Mouse (Mus musculus) layer of hippocampus, adult 8-10 months (tissue): ENCODE measurements at regions not wholly inside any gene's neighbourhood (a gene's known extent, or its start where the extent isn't known, plus 50 kb on each side); places are given as distances from the start of the nearest gene placed in this dataset.

Experiments used
- DNase-seq, 2 experiments: peaks; one replicate each; pipeline ENCODE4 v3.0.0; 2022; ENCODE audit warnings: low spot score in 2 of 2

- no peak for DNase-seq
These were observed 51.1 kb upstream of the Adra1b start for GRCm38 (mm10) chr11:43952151-43952550.

DNA sequence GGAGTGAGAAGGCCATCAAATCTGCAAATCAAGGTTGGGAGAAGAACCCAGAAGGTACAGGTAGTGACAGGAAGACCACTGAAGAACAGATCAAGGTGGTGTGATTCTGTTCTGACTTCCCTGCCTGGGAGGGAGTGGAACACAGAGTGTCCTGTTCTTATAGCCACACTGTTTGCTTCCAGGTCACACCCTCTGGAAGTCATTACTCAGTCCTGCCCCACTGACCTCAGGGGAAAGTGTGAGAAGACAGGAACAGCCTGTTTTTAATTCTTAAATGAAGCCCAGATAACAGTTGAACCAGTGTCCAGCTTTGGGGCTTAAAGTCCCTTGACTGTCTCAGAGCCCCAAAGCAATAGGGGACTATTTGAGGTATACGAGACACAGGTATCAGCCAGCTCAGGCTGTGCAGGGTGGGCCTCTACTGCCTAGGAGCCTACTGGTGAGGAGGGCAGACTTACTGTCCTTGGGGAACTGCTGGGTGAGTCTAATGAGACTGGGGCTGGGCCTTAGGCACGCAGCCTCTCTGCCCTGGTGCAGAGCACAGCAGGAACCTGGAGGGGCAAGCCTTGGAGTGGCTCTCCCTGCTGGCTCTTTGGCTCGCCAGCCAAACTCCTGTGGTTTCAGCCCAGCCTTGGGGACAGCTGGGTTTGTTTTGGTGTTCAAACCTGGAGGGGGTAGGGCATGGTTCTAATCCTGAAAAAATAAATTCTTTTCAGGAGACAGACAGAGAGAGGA is 57.4 kb upstream of the Adra1b start:
- DNase-seq, result no peak

DNA sequence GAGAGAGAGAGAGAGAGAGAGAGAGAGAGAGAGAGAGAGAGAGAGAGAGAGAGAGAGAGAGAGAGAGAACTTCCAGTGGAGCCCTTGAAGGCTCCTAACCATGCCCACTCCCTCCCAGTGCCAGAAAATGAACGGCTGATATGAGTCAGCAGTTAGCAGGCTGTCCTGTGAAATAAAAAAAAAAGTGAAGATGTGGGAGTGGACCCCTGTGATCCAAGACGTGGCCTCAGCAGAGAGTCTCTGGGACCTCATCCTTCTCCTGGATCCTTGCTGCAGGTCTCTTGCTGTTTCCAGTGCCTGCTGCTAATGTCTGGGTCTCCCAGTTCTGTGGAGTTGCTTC is 57.9 kb upstream of the Adra1b start:
- no peak for DNase-seq

DNA sequence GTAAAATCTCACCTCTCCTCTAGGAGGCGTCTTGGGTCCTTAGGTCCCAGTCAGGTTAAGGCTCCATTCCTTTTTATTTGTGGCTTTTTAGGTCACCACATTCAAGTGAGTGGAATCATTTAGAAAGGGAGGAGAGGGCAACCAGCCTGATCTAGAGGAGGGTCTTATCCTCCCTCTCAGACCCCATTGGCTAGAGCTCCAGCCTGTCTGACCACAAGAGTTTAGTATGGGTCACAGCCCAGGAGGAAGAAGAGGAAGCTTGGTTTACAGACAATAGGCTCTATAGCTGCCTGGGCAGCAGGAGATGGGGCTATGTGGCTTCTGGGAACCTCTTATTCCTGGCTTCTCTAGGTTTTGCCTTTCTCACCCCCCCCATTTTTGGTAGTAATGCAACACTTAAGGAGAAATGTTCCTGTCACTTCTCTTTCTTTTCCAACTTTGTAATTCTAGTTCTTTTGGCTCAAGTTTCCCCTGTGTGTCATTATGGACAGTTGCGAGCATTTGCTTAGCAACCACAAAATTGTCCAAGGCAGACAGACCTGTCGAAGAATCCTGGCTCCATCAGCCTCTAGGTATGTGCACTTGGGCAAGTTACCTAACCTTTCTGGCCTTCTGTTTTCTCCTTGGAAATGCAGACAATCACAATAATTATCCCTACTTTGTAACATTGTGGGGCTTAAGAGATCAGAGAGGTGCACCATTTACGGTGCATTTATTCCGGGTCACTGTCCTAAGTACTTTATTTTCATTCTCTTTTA is 59.5 kb upstream of the Adra1b start:
- DNase-seq, result no peak

DNA sequence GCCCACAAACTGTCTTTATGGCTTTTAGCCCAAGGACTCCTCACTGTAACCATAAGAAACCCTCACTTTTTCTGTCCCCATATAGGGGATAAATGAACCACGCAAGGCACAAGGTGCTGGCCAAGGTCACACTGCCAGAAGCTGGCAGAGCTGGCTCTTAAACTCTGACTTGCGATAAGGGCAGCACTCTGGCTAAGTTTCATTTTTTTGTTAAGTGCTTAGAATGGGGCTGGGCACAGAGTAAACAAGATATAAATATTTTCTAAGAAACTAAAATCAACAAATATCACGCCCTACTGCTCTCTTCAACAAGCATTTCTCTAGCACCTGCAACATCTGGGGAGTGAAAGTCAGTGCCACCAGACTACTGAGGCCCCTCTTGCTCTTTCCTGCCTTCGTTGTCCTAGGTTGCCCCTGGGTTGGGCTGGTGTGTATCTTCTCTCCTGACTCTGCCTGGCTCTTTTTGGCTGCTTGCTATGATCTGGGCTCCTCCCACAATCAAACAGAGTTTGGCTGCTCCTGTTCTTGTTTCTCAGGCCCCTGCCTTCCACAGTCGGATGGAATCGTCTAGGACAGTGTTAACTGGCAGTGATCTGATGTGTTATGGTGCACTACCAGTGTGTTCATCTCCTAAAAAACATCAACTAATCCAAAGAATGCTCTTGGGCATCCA is 60.5 kb upstream of the Adra1b start:
- DNase-seq, result no peak

- DNase-seq, result no peak
These were observed 66.8 kb upstream of the Adra1b start for GRCm38 (mm10) chr11:43967764-43968163.

DNA sequence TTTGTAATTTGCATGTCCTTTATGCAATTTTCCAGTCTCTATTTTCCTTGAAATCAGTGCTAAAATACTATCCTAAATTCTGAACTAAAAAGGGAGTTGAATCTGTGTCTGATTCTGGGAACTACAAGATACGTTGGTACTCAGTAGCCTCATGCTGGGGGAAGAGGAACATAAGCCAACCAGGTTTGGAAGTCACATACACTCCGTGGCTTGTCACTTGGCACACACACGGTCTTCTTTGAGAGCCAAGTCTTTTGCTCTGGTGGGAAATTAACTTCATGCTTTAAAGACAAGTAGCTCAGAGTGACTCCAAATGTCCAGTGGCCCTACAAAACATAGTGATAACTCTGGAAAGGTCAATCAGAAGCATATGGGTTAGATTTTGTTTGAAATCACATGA is 70.9 kb upstream of the Adra1b start:
- no peak for DNase-seq

- DNase-seq, result no peak
These were observed 75.0 kb upstream of the Adra1b start for GRCm38 (mm10) chr11:43976024-43976423.

DNA sequence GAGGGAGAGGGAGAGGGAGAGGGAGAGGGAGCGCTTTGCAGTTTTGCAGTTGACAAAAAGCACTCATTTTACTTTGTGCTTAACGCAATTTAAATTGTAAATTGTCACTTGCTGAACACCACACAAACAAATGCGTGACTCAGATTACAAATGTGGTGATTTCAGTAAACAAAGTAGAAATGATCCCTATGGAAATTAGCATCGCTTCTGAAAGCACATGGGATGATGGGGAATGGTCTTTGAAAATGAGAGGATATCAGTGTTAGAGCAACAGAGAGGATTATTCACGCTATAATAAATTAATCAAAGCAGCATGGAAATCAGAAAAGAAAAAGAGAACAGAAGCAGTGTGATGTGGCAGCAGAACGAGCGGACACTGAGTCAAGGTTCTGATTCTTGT is 78.4 kb upstream of the Adra1b start:
- DNase-seq, result no peak

GRCm38 (mm10) chr11:43980444-43980843 is 79.4 kb upstream of the Adra1b start:
- DNase-seq, result no peak

DNA sequence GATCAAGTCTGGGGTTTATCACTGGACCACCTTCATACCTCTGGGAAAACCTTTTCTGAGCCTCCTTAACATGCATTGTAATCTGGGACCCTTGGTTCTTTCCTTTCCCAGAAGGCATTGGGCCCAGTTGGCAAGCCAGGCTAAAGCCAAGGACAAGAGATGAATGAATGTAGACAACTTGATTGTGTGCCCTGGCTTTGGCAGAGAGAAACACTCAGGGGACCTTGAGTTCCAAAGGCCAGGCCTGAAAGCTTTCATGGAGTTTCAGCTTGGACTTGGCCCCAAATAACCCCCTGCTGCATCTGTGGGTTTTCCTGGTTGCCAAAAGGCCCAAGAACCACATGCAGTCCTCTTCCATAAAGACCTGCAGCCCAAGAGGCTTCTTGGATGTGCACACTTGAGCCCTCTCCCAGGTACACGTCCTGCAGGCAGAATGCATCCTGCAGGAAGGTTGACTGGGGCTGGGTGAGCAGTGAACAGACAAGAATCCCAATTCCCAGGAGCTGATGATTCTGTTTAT is 89.0 kb upstream of the Adra1b start:
- no peak for DNase-seq

GRCm38 (mm10) chr11:43992011-43992471 is 91.0 kb upstream of the Adra1b start:
- DNase-seq, result no peak

GRCm38 (mm10) chr11:43998046-43998725 is 97.2 kb upstream of the Adra1b start:
- no peak for DNase-seq

DNA sequence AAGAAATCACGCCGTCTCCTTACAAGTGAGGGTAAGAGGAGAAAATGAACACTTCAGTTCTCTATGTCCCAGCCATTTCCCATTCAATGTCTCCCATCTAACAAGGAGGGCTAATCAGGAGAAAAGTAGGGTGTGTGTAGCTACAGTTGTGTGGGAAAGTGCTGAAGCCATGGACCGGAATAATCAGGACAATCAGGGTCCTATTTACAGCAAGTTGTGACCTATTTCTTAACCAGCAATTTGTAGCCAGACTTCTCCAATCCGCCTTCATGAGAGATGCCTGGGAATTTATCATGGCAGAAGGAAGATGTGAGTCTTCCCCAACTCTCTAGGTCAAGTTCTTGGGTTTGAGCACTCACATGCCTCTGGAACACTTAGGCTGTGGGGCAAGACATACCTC is 99.0 kb upstream of the Adra1b start:
- DNase-seq, result no peak

GRCm38 (mm10) chr11:44001843-44002589 is 101.0 kb upstream of the Adra1b start:
- no peak for DNase-seq

GRCm38 (mm10) chr11:44002716-44003522 is 101.9 kb upstream of the Adra1b start:
- DNase-seq, result peak; percentile 37 to 45

GRCm38 (mm10) chr11:44007526-44008040 is 106.6 kb upstream of the Adra1b start:
- DNase-seq, result no peak

DNA sequence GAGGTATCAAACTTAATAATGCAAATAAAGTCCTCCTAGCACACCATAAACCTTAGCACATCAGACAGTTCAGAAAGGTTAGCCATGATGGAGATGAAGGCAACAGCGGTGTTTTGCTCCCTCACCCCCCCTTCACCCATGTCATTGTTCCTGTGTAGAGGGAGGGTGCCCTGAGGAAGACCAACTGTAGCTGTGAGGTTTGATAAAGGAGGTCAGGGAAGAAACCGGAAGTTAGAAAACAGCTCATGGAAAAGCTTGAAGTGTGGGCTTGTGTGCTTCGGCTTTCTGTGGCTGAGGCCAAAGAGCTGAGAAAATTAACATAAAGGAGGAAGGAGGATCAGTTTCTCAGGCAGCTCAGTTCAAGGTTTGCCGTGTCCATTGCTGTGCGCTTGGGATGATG is 111.3 kb upstream of the Adra1b start:
- DNase-seq, result no peak

- no peak for DNase-seq
These were observed 112.8 kb upstream of the Adra1b start for GRCm38 (mm10) chr11:44013841-44014240.

- DNase-seq, result no peak
These were observed 120.6 kb upstream of the Adra1b start for GRCm38 (mm10) chr11:44021638-44022037.
